Mouse (Mus musculus) gastrocnemius, adult 2 months (tissue): ENCODE measurements around the gene Surf6. TPM values are rescaled to one million over a fixed set of nuclear protein-coding genes. Genes with fewer than 3 reads are reported as not detected.
"Not testable (repeated sequence)": the region's sequence is repeated elsewhere in the genome, so short reads cannot be mapped to it uniquely, and the experiment has no call there.

ENCODE experiments used
- DNase-seq: peaks from one replicate; pipeline ENCODE4 v3.0.0; 2022
- H3K27ac ChIP-seq: fragments of 200-600 bp; 2 replicates; pipeline ENCODE4 v1.8.1; 2022; ENCODE audit warnings: mild to moderate bottlenecking
- H3K4me3 ChIP-seq: fragments of 200-600 bp; 2 replicates; pipeline ENCODE4 v1.8.1; 2022; ENCODE audit warnings: mild to moderate bottlenecking, moderate library complexity
- CTCF ChIP-seq: fragments of 200-600 bp; IDR thresholded peaks from 2 replicates; pipeline ENCODE4 v1.8.1; 2022; ENCODE audit warnings: antibody characterized with exemption, mild to moderate bottlenecking, moderate library complexity
- intact Hi-C: fragments of 180-260 bp; cut with DNase I; formaldehyde crosslinking; loops from one replicate; pipeline ENCODE4 v1.15.1; 2025
- total RNA-seq, 2 experiments: library from RNA; stranded (reverse); gene quantifications; 2 replicates each; pipeline ENCODE4 v1.2.3; 2021

Gene Surf6
- total RNA-seq, 2 experiments from 2014 or later: 13.0 to 13.1 TPM

DNA sequence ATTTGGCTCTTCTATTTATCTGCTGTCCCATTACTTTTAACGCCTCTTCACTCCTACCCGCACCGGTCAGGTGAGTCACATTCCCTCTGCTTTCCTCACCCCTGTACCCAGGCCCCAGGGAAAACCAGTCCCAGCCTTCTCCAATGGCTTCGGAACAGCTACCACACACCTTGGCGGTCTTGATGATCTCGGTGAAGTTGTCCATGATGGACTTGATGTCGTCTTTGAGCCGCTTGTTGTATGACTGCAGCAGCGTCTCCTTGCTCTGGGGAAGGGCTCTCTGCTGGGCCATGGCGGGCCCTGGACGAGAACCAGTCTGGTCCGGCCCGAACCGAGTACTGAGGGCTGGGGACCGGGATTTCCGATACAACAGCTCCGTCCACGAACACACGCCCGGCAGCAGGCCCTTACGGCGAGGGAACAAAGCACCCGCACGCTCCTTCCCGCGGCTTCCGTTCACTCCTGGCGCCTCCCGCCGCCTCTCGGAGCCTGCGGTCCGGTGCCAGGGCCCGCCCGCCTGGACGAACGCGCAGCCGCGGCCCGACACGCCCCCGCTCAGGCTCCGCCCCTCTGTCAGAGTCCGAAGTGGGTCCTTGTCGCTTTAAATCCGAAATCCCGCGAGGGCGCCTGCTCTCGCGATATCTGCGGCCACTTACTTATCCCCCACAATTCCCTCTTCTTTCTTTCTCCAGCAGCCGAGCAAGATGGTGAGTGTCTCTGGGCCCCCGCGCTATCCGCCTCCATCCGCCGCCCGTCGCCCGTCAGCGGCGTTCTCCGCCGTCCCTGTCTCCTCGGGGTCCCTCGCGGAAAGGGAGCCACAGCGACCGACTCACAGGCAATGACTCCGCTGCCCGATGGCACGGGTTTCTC lies 7.7 kb upstream of the Surf6 start, which contains the start of the genes Med22 and Rpl7a:
Gene Med22 (minus strand): TSS at position 554 of the 870 bp plus-strand sequence.
Gene Rpl7a (plus strand): TSS at position 641 of the 870 bp plus-strand sequence.
- peak within 1 kb of the TSS; percentile 83 for H3K4me3 ChIP-seq
- peak within 1 kb of the TSS; percentile 91 for H3K27ac ChIP-seq
- intact Hi-C loops: loop anchor here (2.0 kb wide), 1 partner anchor 22 kb away; the partner anchor contains the start of gene Surf4
- peak; percentile 100 for DNase-seq
- TF ChIP-seq CTCF: no peak

DNA sequence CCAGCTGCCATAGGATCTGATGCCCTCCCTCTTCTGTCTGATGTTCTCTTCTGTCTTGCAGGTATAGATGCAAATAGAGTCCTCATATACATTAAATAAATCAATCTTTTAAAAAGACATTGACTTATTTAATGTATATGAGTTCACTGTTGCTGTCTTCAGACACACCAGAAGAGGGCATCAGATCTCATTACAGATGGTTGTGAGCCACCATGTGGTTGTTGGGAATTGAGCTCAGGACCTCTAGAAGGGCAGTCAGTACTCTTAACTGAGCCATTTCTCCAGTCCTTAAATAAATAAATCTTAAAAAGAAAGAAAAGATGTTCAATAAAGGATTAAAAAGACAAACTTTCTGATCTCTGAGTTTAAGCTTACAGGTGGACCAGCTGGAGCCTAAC lies 6.7 kb upstream of the Surf6 start:
- TF ChIP-seq CTCF: peak; percentile 17; the same call in 1 of the 2 replicates
- intact Hi-C loops: no loop called here
- Histone ChIP-seq H3K4me3 (peak overlapping the region; percentile 83), H3K27ac (peak overlapping the region; percentile 91)
- no peak for DNase-seq

DNA sequence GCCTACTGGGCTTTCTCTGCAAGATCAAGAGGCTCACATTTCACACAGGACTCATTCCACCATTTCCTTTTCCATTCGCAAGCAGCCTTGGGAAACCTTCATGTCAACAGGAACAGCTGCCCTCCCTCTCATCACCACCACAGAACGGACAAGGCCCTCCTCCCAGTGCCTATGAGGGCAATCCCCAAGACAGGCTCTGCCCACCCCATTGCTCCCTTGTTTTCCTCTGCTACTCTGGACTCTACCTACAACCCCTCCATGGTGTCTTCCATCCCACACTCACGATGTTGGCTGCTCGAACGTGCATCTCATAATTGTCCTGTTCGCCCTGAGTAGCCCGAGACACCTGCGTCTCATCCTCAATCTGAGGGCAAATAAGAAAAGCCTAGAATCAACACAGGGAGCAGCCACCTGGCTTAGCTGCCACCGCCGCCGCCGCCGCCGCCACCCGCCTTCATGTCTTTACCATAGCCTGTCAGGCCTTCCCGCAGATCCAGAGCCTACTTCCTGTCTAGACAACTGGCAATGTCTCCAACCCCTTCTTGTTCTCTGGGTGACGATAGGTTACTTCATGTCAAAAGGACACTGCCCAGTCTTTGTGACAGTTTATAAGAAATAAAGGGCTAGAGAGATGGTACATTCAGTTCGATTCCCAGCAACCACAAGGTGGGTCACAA lies 6.2 kb upstream of the Surf6 start:
- TF ChIP-seq CTCF: no peak
- intact Hi-C loops: no loop called here
- Histone ChIP-seq H3K27ac (peak overlapping the region; percentile 91; the same call in 1 of the 2 replicates), H3K4me3 (peak overlapping the region; percentile 83)
- no peak for DNase-seq

DNA sequence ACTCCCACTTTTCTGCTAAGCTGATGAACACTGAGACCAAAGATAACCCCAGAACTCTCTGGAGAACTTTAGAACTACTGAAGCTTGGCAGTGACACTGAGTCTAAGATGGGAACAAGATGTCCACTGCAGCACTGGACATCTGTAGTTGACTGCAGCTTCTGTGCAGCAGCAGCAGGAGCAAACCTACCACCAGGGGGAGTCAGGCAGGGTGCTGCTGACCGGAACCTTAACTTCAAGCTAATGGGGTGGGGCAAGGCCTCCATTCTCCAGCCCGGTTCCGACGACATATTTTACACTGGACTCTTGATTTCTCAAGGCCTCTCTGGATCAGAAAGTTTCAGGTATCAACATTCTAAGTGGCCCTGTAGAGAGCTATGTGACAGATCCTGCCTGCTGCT lies 4.4 kb upstream of the Surf6 start:
- no peak overlapping the region for H3K4me3 ChIP-seq
- intact Hi-C loops: no loop called here
- peak; percentile 59 for DNase-seq
- peak; percentile 74 for TF ChIP-seq CTCF
- no peak overlapping the region; the same call in 1 of the 2 replicates for H3K27ac ChIP-seq

DNA sequence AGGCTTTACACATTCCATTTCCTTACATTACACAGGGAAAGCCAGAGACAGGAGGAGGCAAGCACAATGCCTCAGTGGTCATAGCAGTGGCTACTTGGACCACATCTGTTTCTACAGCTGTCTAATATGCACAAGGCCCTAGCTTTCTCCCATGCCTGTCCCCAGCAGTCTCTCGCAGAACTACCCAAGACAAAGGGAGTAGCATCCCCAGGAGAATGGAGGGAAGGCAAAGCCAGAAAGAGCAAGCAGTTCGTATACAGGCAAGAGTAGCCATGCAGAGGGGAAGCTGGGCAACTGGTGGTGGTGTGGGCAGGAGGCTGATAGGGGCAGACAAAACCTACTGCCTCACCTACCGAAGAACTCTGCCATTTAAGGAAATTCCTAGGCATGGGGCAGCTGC lies 3.8 kb upstream of the Surf6 start:
- H3K4me3 ChIP-seq: no peak overlapping the region
- no peak overlapping the region for H3K27ac ChIP-seq
- intact Hi-C loops: no loop called here
- no peak for TF ChIP-seq CTCF
- no peak for DNase-seq

DNA sequence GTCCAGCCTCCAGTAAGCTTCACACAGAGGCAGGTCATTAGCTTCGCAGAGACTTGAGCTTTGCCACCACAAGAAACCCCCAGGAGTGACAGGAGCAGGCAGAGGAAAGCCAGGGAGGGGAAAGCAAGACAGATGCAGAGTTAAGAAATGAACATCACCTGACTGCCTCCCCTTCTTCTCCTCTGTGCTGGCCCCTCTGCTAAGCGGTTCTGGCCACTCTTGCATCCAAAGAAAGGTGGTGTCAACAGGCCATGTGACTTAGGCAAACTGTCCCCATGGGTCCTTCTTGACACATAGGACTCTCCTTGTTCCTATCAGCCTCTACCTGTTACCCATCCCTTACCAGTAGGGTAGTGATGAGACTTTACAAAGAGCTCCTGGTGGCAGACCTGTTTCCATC lies 3.3 kb upstream of the Surf6 start:
- TF ChIP-seq CTCF: no peak
- intact Hi-C loops: no loop called here

DNA sequence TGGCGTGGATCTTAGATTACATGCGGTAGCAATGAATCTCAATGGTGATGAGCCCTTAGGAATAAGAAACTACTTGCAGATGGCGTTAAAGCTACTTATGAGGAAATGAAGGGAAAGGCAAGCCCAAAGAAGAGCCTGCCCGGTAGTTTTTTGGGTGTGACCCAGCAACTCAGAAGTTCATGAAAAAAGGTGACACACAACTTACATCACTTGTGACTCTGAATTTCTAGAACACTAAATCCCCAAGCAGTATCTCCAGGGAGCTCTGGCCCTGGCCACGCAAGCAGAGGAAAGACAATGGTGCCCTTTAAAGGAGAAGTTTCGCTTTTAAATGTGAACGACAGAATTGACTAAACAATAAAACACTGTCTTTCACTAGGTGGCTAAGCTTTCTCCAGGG lies 632 bp upstream of the Surf6 start:
- DNase-seq: no peak
- no peak for TF ChIP-seq CTCF
- intact Hi-C loops: loop anchor here (5.0 kb wide), 1 partner anchor 456 kb away; the partner anchor contains the start of gene Sec16a
- Histone ChIP-seq H3K27ac (peak overlapping the region; percentile 90), H3K4me3 (peak overlapping the region; percentile 78)

More for the DNA sequence above, 3.3 kb upstream of the Surf6 start:
- DNase-seq: no peak
- no peak overlapping the region for H3K4me3 ChIP-seq
- H3K27ac ChIP-seq: no peak overlapping the region

DNA sequence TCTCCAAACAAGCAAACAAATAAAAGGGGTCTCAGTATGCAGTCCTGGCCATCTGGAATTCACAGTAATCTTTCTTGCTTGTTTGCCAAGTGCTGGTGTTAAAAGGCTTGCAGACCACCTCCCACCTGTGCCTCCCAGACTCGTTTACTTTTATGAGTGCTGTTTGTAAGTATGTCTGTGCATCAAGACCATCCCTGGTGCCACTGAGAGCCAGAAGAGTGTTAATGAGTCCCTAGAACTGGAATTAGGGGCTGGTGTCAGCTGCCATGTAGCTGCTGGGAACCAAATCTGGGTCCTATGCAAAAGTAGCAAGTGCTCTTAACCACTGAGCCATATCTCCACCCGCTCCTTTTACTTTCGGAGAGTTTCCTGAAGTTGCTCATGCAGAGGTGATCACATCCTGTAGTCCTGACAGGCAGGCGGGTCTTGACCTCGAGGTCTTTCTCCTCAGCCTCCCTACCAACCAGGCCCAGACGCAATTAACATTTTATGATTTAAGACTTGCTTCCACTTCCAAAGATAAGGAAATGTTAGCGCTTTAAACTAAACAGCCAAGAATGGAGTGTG lies 762 bp downstream of the Surf6 start:
- no peak for TF ChIP-seq CTCF
- intact Hi-C loops: loop anchor here (5.0 kb wide), 1 partner anchor 455 kb away; the partner anchor contains the start of gene Sec16a
- DNase-seq: no peak
- peak overlapping the region; percentile 90 for H3K27ac ChIP-seq
- H3K4me3 ChIP-seq: peak overlapping the region; percentile 78

DNA sequence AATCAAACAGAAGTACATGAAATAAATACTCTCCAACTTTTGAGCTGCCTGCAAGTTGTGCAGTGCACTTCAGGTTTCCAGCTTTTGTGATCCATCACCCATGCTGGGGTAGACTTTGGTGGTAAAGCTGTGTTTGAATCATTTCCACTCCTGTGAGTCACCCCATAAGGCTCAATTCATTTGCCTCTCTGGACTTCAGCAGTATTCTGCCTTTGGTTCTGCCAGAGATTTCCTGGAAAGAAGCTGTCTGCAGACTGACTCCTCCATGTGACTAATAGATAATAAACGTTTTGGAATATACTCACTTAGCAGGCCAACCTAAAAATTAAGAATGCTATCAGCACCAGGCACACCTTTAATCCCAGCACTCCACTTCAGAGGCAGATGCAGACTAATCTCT lies 1.9 kb downstream of the Surf6 start:
- no peak for DNase-seq
- Histone ChIP-seq H3K4me3 (no peak overlapping the region), H3K27ac (no peak overlapping the region)
- intact Hi-C loops: loop anchor here (5.0 kb wide), 1 partner anchor 453 kb away; the partner anchor contains the start of gene Sec16a
- no peak for TF ChIP-seq CTCF

DNA sequence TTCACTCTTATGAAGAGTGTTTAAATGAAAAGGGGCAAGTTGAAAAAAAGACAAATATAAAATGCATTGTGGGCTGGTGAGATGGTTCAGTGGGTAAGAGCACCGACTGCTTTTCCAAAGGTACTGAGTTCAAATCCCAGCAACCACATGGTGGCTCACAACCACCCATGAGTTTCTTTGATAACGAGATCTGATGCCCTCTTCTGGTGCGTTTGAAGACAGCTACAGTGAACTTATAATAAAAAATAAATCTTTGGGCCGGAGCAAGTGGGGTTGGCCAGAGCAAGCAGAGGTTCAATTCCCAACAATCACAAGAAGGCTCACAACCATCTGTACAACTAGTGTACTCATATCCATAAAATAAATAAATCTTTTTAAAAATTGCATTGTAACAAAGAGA lies 6.8 kb downstream of the Surf6 start:
- DNase-seq: no peak
- Histone ChIP-seq H3K27ac (no peak overlapping the region), H3K4me3 (no peak overlapping the region)
- TF ChIP-seq CTCF: no peak
- intact Hi-C loops: no loop called here

DNA sequence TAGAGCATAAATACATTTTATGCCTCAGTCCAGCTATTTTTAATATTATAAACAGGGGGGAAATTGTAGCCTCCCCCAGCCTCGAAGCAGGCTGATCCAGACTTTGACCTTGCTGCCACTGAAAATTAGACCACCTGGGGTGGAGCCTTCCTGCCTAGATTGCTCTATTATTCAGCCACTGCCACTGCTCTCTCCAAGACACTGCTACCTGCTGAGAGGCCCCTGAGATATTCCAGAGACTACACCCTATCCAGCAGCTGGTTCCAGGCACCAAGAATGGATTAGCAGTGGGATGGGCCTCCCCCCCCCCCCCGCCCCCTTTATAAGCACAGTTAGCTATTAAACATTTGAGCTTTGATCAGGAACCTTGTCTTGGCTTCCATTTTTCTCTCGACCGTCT lies 16.5 kb downstream of the Surf6 start:
- intact Hi-C loops, H3K27ac ChIP-seq: not testable (repeated sequence)

DNA sequence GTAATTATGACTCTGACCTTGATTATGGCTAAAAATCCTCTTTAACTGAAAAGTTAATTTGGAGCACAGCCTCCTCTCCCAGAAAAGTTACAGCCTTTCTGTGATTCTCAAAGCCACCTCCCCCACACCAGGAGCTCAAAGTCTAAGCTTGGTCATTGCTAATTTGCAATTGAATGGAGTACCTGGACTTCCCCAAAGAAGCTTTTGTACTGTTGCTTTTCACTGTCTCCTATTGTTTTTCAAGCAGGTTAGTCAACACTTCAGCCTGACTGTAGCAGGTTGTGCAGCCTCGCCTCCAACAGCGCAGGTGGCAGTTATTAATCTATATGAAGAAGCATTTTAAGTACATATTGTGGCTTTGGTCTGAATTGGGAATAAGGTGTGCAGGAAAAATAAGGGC lies 17.1 kb downstream of the Surf6 start:
- intact Hi-C loops, H3K4me3 ChIP-seq, H3K27ac ChIP-seq, DNase-seq: not testable (repeated sequence)

More for the DNA sequence above, 16.5 kb downstream of the Surf6 start:
- not testable (repeated sequence) for H3K4me3 ChIP-seq, DNase-seq
